8 mouse cellular contexts compared by ENCODE assay signal in the genomic region with DNA sequence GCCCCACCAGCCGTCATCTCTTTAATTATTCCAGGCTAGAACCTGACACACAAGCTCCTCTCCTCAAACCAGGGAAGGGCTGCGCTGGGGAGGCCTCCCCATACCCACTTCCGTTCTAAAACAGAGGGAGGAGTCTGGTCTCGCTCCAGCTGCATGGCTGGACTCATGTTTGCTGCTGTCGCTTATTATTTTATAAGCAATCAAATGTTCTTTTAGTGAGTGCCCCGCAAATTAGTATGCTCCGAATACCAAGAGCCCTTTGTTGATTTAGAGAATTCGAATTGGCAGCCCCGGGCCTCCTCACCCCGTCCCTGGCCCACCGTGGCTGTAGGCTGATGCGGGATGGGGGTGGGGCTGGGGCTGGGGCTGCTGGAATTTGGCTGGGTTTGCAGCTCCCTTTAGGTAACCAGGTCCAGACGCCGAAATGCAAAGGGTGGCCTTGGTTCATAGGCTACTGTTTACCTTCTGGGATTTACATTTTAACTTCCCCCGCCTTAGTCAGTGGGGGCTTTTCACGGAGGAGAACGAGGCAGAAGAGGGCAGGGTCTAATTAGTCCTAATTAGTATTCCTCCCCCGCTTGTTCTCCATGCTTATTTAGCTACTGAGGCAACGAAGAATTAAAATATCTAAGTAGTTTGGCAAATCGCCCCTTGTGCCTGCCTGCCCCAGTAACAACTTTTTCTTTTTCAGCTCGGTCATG. TPM values are rescaled to one million over a fixed set of nuclear protein-coding genes. Genes with fewer than 3 reads are reported as not detected.
DNase-seq lines count a peak whose midpoint lies in the region; ATAC-seq and TF ChIP-seq lines count a peak whose summit lies in the region.

No protein-coding gene starts in this region.

- no peak overlapping the region for H3K9ac ChIP-seq in forebrain, postnatal 0 days
- H3K9ac ChIP-seq in intestine, postnatal 0 days (ENCODE audit: low read depth, low read length) = no peak overlapping the region

- no peak for TF ChIP-seq CTCF in forebrain, postnatal 0 days (IDR thresholded peaks at IDR 0.05; ENCODE audit: low read depth)
- TF ChIP-seq CTCF in intestine, postnatal 0 days (IDR thresholded peaks at IDR 0.05; ENCODE audit: low read depth) = no peak

- peaks cover 6% of the 10 kb centered on the region; the same call in 1 of the 2 replicates for H3K4me1 ChIP-seq in forebrain, postnatal 0 days (ENCODE audit: insufficient read depth)
- H3K4me1 ChIP-seq in intestine, postnatal 0 days (replicated peaks; ENCODE audit: control insufficient read depth, insufficient read depth, low read length) = peaks cover 12% of the 10 kb centered on the region

- H3K4me2 ChIP-seq in forebrain, postnatal 0 days (ENCODE audit: low read depth) = peak overlapping the region; percentile 31
- peak overlapping the region; percentile 66 for H3K4me2 ChIP-seq in intestine, postnatal 0 days (replicated peaks; ENCODE audit: low read depth)

- no peaks in the 10 kb centered on the region for H3K9me3 ChIP-seq in forebrain, postnatal 0 days (ENCODE audit: low read length)
- no peaks in the 10 kb centered on the region for H3K9me3 ChIP-seq in intestine, postnatal 0 days (ENCODE audit: control insufficient read depth)

- H3K36me3 ChIP-seq in forebrain, postnatal 0 days (ENCODE audit: insufficient read depth) = no peaks in the 10 kb centered on the region
- no peaks in the 10 kb centered on the region for H3K36me3 ChIP-seq in intestine, postnatal 0 days (ENCODE audit: control insufficient read depth, insufficient read depth)

- peaks cover 17% of the 10 kb centered on the region for H3K27me3 ChIP-seq in forebrain, postnatal 0 days (ENCODE audit: insufficient read depth, low read length)
- H3K27me3 ChIP-seq in intestine, postnatal 0 days (replicated peaks; ENCODE audit: control insufficient read depth, insufficient read depth, low read length) = no peaks in the 10 kb centered on the region

- ATAC-seq in forebrain, postnatal 0 days = peak; percentile 25; the same call in 1 of the 2 replicates
- no peak for ATAC-seq in intestine, postnatal 0 days

- WGBS in forebrain, postnatal 0 days = 5% methylated on average over 21 of the region's 21 CpGs
- 16% methylated on average over 21 of the region's 21 CpGs for WGBS in intestine, postnatal 0 days

- 0 out of 2 replicates have a peak overlapping the region, but pooled peaks have one; percentile 6 for H3K27ac ChIP-seq in forebrain, postnatal 0 days (ENCODE audit: low read depth, low read length)
- no peak overlapping the region; the same call in 1 of the 2 replicates for H3K27ac ChIP-seq in intestine, postnatal 0 days (ENCODE audit: low read depth, low read length)

- peak overlapping the region; percentile 7; the same call in 1 of the 2 replicates for H3K4me3 ChIP-seq in forebrain, postnatal 0 days (ENCODE audit: low read depth, low read length)
- peak overlapping the region; percentile 17 for H3K4me3 ChIP-seq in intestine, postnatal 0 days (ENCODE audit: low read depth, low read length)

- peak; percentile 22 to 33 for DNase-seq in cerebellum, postnatal 10 days
- DNase-seq in cerebellum, adult 11-12 months = no peak
- peak; percentile 11 for DNase-seq in T-cell, adult 2 months (ENCODE audit: low spot score)
- DNase-seq in forebrain, postnatal 0 days = peak; percentile 53
- DNase-seq in mesoderm, embryonic 11.5 days (ENCODE audit: low read depth, low spot score) = peak; percentile 47
- DNase-seq in thymus, postnatal 36 days = peak; percentile 27 to 31
- no peak for DNase-seq in spleen, postnatal 14 days (ENCODE audit: low spot score in 2 of 2)

RNA-seq across cellular contexts. Expression of gene Itgb5, which starts 3.4 kb away (rescaled TPM):
- 30.4 and 49.3 TPM in 2 replicates for total RNA-seq in forebrain, postnatal 0 days (2014; rRNA removed)
- 14.9 and 19.7 TPM in 2 replicates for polyA plus RNA-seq in forebrain, postnatal 0 days (2015; fragmentation: Nextera tagmentation; extraction: Ambion mirVana)
- polyA plus RNA-seq in intestine, postnatal 0 days (2015; fragmentation: Nextera tagmentation; extraction: Ambion mirVana) = 23.5 and 23.6 TPM in 2 replicates

RNA-seq across cellular contexts. Expression of gene Muc13, which starts 39.0 kb away (rescaled TPM):
- total RNA-seq in forebrain, postnatal 0 days (2014; rRNA removed) = not detected in 2 replicates
- not detected in 2 replicates for polyA plus RNA-seq in forebrain, postnatal 0 days (2015; fragmentation: Nextera tagmentation; extraction: Ambion mirVana)
- polyA plus RNA-seq in intestine, postnatal 0 days (2015; fragmentation: Nextera tagmentation; extraction: Ambion mirVana) = 459 and 473 TPM in 2 replicates

Comparison
In these comparisons a context has a peak if more than half of its experiments do, and no peak if none do; other contexts are left out.
1. DNase-seq: peak in cerebellum, postnatal 10 days (2 of 2), T-cell, adult 2 months (single experiment), forebrain, postnatal 0 days (single experiment), mesoderm, embryonic 11.5 days (single experiment) and thymus, postnatal 36 days (2 of 2); none in cerebellum, adult 11-12 months (single experiment) and spleen, postnatal 14 days (0 of 2).
2. RNA of gene Muc13, which starts 39.0 kb away (polyA plus RNA-seq): 459 to 473 TPM in intestine, postnatal 0 days; not detected in forebrain, postnatal 0 days; every median in the first group is over 100 times any median in the second.